Comparison of ENCODE assay signal across 8 mouse cellular contexts in the genomic region with DNA sequence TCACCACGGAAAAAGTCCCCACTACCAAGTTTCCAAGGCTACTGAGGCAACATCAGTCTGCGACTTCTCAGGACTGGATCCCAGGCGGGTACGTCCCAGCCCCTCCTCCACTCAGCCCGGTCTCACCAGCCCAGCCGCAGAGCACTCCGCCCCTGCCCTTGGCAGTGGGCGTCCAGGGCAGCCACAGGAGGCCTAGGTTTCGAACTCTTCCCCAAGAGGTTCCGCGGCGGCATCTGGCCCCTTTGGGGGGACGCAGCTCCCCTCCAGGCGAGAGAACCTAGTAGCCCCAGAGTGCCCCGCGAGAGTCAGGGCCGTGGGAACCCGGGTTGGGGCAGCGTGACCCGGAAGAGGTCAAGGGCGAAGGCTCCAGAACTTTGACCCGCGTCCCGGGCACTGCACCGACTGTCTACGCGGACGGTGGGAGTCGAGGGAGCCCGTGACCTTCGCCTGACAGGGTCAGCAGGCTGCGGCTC. TPM values are rescaled to one million over a fixed set of nuclear protein-coding genes. Genes with fewer than 3 reads are reported as not detected.
DNase-seq lines count a peak whose midpoint lies in the region; ATAC-seq and TF ChIP-seq lines count a peak whose summit lies in the region.

No protein-coding gene starts in this region.

- intact Hi-C loops in heart, postnatal 10 days (cut with DNase I): no loop called here

- H3K4me3 ChIP-seq in ES-E14 (ENCODE audit: insufficient read depth in 1 of 2, low read depth in 1 of 2, low read length in 2 of 2, poor library complexity in 1 of 2, severe bottlenecking in 1 of 2): peak overlapping the region; percentile 80 to 88
- H3K4me3 ChIP-seq in limb, embryonic 11.5 days (ENCODE audit: low read depth, low read length): peak overlapping the region; percentile 90
- peak overlapping the region; percentile 78 for H3K4me3 ChIP-seq in midbrain, embryonic 11.5 days (ENCODE audit: low read depth, low read length)

- DNase-seq in frontal cortex, adult 2 months (ENCODE audit: extremely low spot score in 1 of 2, low spot score in 1 of 2): peak; percentile 15 to 30
- no peak for DNase-seq in frontal cortex, postnatal 10 days (ENCODE audit: low spot score in 2 of 2)
- peak; percentile 43 for DNase-seq in ES-E14 (ENCODE audit: low read depth, low spot score)
- DNase-seq in embryo, embryonic 10.5 days (ENCODE audit: low spot score): peak; percentile 75
- peak; percentile 76 to 80 for DNase-seq in heart, postnatal 10 days
- DNase-seq in limb, embryonic 11.5 days (ENCODE audit: low spot score): peak; percentile 78
- peak; percentile 97 for DNase-seq in midbrain, embryonic 11.5 days (ENCODE audit: low spot score, missing footprints)
- peak; percentile 43 for DNase-seq in urinary bladder, postnatal 25 days (ENCODE audit: low spot score)

- no peaks in the 10 kb centered on the region for H3K4me1 ChIP-seq in ES-E14 (ENCODE audit: control insufficient read depth in 2 of 2, insufficient read depth in 2 of 2, low read length in 2 of 2, poor library complexity in 1 of 2)
- peaks cover 3% of the 10 kb centered on the region; the same call in 1 of the 2 replicates for H3K4me1 ChIP-seq in limb, embryonic 11.5 days (ENCODE audit: control insufficient read depth, insufficient read depth, low read length)
- peaks cover 3% of the 10 kb centered on the region; the same call in 1 of the 2 replicates for H3K4me1 ChIP-seq in midbrain, embryonic 11.5 days (ENCODE audit: control insufficient read depth, insufficient read depth, low read length)

- in situ Hi-C loops in ES-E14 (cut with MboI; ENCODE audit: low sequenced_read_pairs in 2 of 2, unreplicated experiment in 2 of 2): no loop called here

- H3K27me3 ChIP-seq in limb, embryonic 11.5 days (ENCODE audit: control insufficient read depth, insufficient read depth, low read length): no peaks in the 10 kb centered on the region
- H3K27me3 ChIP-seq in midbrain, embryonic 11.5 days (ENCODE audit: control insufficient read depth, insufficient read depth, low read length): no peaks in the 10 kb centered on the region

- peak overlapping the region; percentile 69 for H3K27ac ChIP-seq in ES-E14 (ENCODE audit: insufficient read depth, low read depth, low read length, poor library complexity, severe bottlenecking)
- H3K27ac ChIP-seq in limb, embryonic 11.5 days (replicated peaks; ENCODE audit: low read depth, low read length): peak overlapping the region; percentile 82
- H3K27ac ChIP-seq in midbrain, embryonic 11.5 days (ENCODE audit: low read depth, low read length): peak overlapping the region; percentile 67

- under 1% methylated on average over 32 of the region's 32 CpGs for WGBS in limb, embryonic 11.5 days
- 1% methylated on average over 32 of the region's 32 CpGs for WGBS in midbrain, embryonic 11.5 days

- peak; percentile 65 for ATAC-seq in limb, embryonic 11.5 days (ENCODE audit: insufficient number of reproducible peaks, low FRiP score, low TSS enrichment, low read depth)
- ATAC-seq in midbrain, embryonic 11.5 days (ENCODE audit: low FRiP score): peak; percentile 85

- H3K9ac ChIP-seq in ES-E14 (ENCODE audit: insufficient read depth, low read depth, low read length, poor library complexity, severe bottlenecking): peak overlapping the region; percentile 86
- peak overlapping the region; percentile 88 for H3K9ac ChIP-seq in limb, embryonic 11.5 days (ENCODE audit: low read length)
- peak overlapping the region; percentile 76 for H3K9ac ChIP-seq in midbrain, embryonic 11.5 days (ENCODE audit: low read length)

- H3K36me3 ChIP-seq in ES-E14 (ENCODE audit: control insufficient read depth, insufficient read depth, low read length, poor library complexity, severe bottlenecking): no peaks in the 10 kb centered on the region
- no peaks in the 10 kb centered on the region for H3K36me3 ChIP-seq in limb, embryonic 11.5 days (ENCODE audit: control insufficient read depth, insufficient read depth, low read length)
- H3K36me3 ChIP-seq in midbrain, embryonic 11.5 days (ENCODE audit: control insufficient read depth, insufficient read depth, low read length): no peaks in the 10 kb centered on the region

- H3K4me2 ChIP-seq in limb, embryonic 11.5 days (ENCODE audit: low read depth, severe bottlenecking): peak overlapping the region; percentile 77
- H3K4me2 ChIP-seq in midbrain, embryonic 11.5 days: peak overlapping the region; percentile 78

- H3K9me3 ChIP-seq in ES-E14 (ENCODE audit: control insufficient read depth, insufficient read depth, low read depth, low read length): no peaks in the 10 kb centered on the region
- no peaks in the 10 kb centered on the region for H3K9me3 ChIP-seq in limb, embryonic 11.5 days (ENCODE audit: control insufficient read depth, low read length)
- H3K9me3 ChIP-seq in midbrain, embryonic 11.5 days (ENCODE audit: control insufficient read depth, low read length): no peaks in the 10 kb centered on the region

TF ChIP-seq in ES-E14, 5 proteins besides CTCF, POLR2A, EP300 and RAD21:
- TF ChIP-seq ZNF384 (IDR thresholded peaks at IDR 0.05; ENCODE audit: low read depth, low read length): no peak
- 0 out of 2 replicates have a peak, but pooled peaks have one; percentile 30 for TF ChIP-seq HCFC1 (IDR thresholded peaks at IDR 0.05; ENCODE audit: borderline replicate concordance, insufficient read depth, low read length)

RNA-seq across cellular contexts. Expression of gene Etfa, which starts 0.5 kb away (rescaled TPM):
- polyA plus RNA-seq in frontal cortex, adult 2 months (2012; rRNA removed): 37.7 and 48.5 TPM in 2 replicates
- 20.0 and 34.0 TPM in 2 replicates for total RNA-seq in ES-E14 (2012; rRNA removed)
- 100 to 1,000 TPM; 704 to 707 TPM for total RNA-seq in heart, postnatal 10 days (2021)
- 171 and 182 TPM in 2 replicates for polyA plus RNA-seq in limb, embryonic 11.5 days (2014; fragmentation: Nextera tagmentation; extraction: Ambion mirVana)
- polyA plus RNA-seq in midbrain, embryonic 11.5 days (2014; fragmentation: Nextera tagmentation; extraction: Ambion mirVana): 141 and 149 TPM in 2 replicates

RNA-seq across cellular contexts. Expression of gene Isl2, which starts 26.9 kb away (rescaled TPM):
- not detected in 2 replicates for polyA plus RNA-seq in frontal cortex, adult 2 months (2012; rRNA removed)
- 0.16 and 0.45 TPM in 2 replicates for total RNA-seq in ES-E14 (2012; rRNA removed)
- not detected for total RNA-seq in heart, postnatal 10 days (2021)
- polyA plus RNA-seq in limb, embryonic 11.5 days (2014; fragmentation: Nextera tagmentation; extraction: Ambion mirVana): 1.9 and 3.2 TPM in 2 replicates
- polyA plus RNA-seq in midbrain, embryonic 11.5 days (2014; fragmentation: Nextera tagmentation; extraction: Ambion mirVana): 5.2 and 7.1 TPM in 2 replicates

Comparison
In these comparisons a context has a peak if more than half of its experiments do, and no peak if none do; other contexts are left out.
1. DNase-seq: peak in frontal cortex, adult 2 months (2 of 2), ES-E14 (single experiment), embryo, embryonic 10.5 days (single experiment), heart, postnatal 10 days (2 of 2), limb, embryonic 11.5 days (single experiment), midbrain, embryonic 11.5 days (single experiment) and urinary bladder, postnatal 25 days (single experiment); none in frontal cortex, postnatal 10 days (0 of 2).
2. Peak in every context shown above with its lines, with median percentiles within 50 percentile points of each other: H3K27ac ChIP-seq, H3K4me3 ChIP-seq and H3K9ac ChIP-seq.